8 mouse cellular contexts compared by ENCODE assay signal in genomic region chr4:116995798-116996135, GRCm38 (mm10). TPM values are rescaled to one million over a fixed set of nuclear protein-coding genes. Genes with fewer than 3 reads are reported as not detected.
DNase-seq lines count a peak whose midpoint lies in the region; ATAC-seq lines count a peak whose summit lies in the region.

No protein-coding gene starts in this region.

- no peak for ATAC-seq in heart, embryonic 12.5 days (ENCODE audit: insufficient number of reproducible peaks, low FRiP score)

- peak overlapping the region; percentile 85 for H3K9ac ChIP-seq in heart, embryonic 12.5 days

- H3K27me3 ChIP-seq in heart, embryonic 12.5 days (replicated peaks) = no peaks in the 10 kb centered on the region

- under 1% methylated on average over 16 of the region's 16 CpGs for WGBS in heart, embryonic 12.5 days

- peaks cover 22% of the 10 kb centered on the region for H3K4me1 ChIP-seq in heart, embryonic 12.5 days (replicated peaks)

- H3K4me2 ChIP-seq in heart, embryonic 12.5 days = peak overlapping the region; percentile 97

- no peaks in the 10 kb centered on the region for H3K9me3 ChIP-seq in heart, embryonic 12.5 days (replicated peaks)

- peaks cover 30% of the 10 kb centered on the region for H3K36me3 ChIP-seq in heart, embryonic 12.5 days

- H3K27ac ChIP-seq in heart, embryonic 12.5 days (ENCODE audit: poor library complexity, severe bottlenecking) = no peak overlapping the region

- peak; percentile 26 for DNase-seq in ovary, postnatal 10 days (ENCODE audit: low spot score)
- DNase-seq in ovary, adult 18-20 months (ENCODE audit: low spot score) = no peak
- peak; percentile 70 for DNase-seq in embryo, embryonic 10 days (ENCODE audit: low spot score)
- DNase-seq in kidney, postnatal 10 days = peak; percentile 76
- peak; percentile 70 for DNase-seq in lung, postnatal 36 days
- peak; percentile 48 for DNase-seq in spleen, adult 12 weeks (ENCODE audit: low spot score)
- DNase-seq in frontal cortex, postnatal 36 days (ENCODE audit: low spot score in 2 of 2) = no peak

- H3K4me3 ChIP-seq in heart, embryonic 12.5 days = peak overlapping the region; percentile 87

RNA-seq across cellular contexts. Expression of gene Hectd3, which starts 0.7 kb away (rescaled TPM):
- polyA plus RNA-seq in heart, embryonic 12.5 days (2016; fragmentation: Nextera tagmentation; extraction: Ambion mirVana) = 6.8 and 8.0 TPM in 2 replicates

RNA-seq across cellular contexts. Expression of gene Urod, which starts 1.6 kb away (rescaled TPM):
- polyA plus RNA-seq in heart, embryonic 12.5 days (2016; fragmentation: Nextera tagmentation; extraction: Ambion mirVana) = 90.9 and 92.2 TPM in 2 replicates

RNA-seq across cellular contexts. Expression of gene Eif2b3, which starts 23.4 kb away (rescaled TPM):
- 25.2 and 29.2 TPM in 2 replicates for polyA plus RNA-seq in heart, embryonic 12.5 days (2016; fragmentation: Nextera tagmentation; extraction: Ambion mirVana)

Comparison
In these comparisons a context has a peak if more than half of its experiments do, and no peak if none do; other contexts are left out.
1. DNase-seq: peak in ovary, postnatal 10 days (single experiment), embryo, embryonic 10 days (single experiment), kidney, postnatal 10 days (single experiment), lung, postnatal 36 days (single experiment) and spleen, adult 12 weeks (single experiment); none in ovary, adult 18-20 months (single experiment) and frontal cortex, postnatal 36 days (0 of 2).